Mouse (Mus musculus) heart, postnatal 10 days (tissue): Measurements from ENCODE around the gene Cry1. TPM values are rescaled to one million over a fixed set of nuclear protein-coding genes. Genes with fewer than 3 reads are reported as not detected.
A peak's percentile ranks its signal among the peaks of the same experiment; 100 is the strongest.

Experiments
- DNase-seq, 2 experiments: peaks; one replicate each; pipeline ENCODE4 v3.0.0; 2021
- intact Hi-C: fragments of 180-260 bp; cut with DNase I; formaldehyde crosslinking; loops from one replicate; pipeline ENCODE4 v1.15.1; 2025
- total RNA-seq, 2 experiments: library from RNA; stranded (reverse); gene quantifications; 2 replicates each; pipeline ENCODE4 v1.2.3; 2021

Gene Cry1
- 10 to 100 TPM; 18.4 to 20.9 TPM for total RNA-seq

DNA sequence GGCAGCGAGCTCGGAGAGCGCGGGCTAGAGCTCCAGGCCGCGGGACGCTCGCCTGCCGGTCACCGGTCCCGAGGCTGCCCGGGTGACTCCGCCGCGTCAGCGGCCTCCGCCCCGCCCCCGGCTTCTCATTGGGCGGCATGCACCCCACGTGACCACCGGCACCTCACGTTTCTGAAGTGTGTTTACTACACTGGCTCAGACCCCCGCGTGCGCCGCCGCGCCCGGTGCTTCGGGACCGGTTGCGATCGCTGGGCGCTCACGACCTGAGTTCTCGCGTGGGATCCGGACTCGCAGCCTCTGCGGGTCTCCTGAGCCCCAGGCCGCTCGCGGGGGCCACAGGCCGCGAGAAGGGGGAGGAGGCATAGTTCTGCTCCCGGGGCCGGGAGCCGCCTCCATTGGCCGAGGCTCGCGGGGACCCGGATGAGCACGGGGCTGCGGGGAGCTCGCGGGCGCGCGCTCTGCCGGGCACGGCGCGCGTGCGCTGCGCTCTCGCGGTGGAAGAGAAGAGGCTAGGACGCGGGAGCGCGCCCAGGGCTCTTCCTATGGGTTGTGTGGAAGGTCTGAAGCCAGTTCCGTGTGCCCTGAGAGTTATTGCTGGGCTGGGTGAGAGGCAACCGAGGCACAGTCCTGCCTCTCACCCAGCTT lies at the start of gene Cry1:
Gene Cry1, minus strand, starts transcription at position 101 of the 645 bp plus-strand sequence.
- intact Hi-C loops = loop anchor here (2.0 kb wide), 1 partner anchor 82 kb away; the partner anchor contains the start of genes Fhl4 and Tmem263
- DNase-seq = peak; percentile 98 to 99

- DNase-seq = no peak
Measured at GRCm38 (mm10) chr10:85221771-85222050, 36.8 kb upstream of the Cry1 start.

GRCm38 (mm10) chr10:85220918-85221770 lies 36.3 kb upstream of the Cry1 start:
- intact Hi-C loops = loop anchor here (1.0 to 10.0 kb wide), 5 partner anchors 116 to 430 kb away; no protein-coding TSS in a partner anchor
- peak; percentile 85 to 93 for DNase-seq

More at GRCm38 (mm10) chr10:85221771-85222050, 36.8 kb upstream of the Cry1 start:
- intact Hi-C loops = loop anchor here (1.0 to 10.0 kb wide), 5 partner anchors 116 to 430 kb away; no protein-coding TSS in a partner anchor

DNA sequence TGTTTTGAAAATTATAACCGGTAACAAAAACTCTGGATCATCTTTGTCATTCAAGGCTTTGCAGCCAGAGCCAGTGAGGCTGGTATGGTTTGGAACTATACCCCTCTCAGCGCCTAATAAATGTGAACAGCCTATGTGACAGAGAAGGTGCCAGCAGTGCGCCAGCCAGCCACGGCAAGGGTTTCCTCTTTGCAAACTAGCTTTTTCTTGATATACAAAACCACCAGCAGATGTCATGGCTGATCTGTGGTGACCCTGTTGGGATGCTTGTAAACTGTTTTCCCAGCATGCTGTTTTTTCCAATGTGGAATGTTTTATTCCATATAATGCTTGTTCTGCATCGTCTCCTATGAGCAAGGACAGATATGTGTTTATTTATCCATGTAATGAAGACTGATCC lies 30.0 kb upstream of the Cry1 start:
- no peak for DNase-seq
- intact Hi-C loops = no loop called here

GRCm38 (mm10) chr10:85211673-85212072 lies 26.8 kb upstream of the Cry1 start:
- no peak for DNase-seq
- intact Hi-C loops = no loop called here

DNA sequence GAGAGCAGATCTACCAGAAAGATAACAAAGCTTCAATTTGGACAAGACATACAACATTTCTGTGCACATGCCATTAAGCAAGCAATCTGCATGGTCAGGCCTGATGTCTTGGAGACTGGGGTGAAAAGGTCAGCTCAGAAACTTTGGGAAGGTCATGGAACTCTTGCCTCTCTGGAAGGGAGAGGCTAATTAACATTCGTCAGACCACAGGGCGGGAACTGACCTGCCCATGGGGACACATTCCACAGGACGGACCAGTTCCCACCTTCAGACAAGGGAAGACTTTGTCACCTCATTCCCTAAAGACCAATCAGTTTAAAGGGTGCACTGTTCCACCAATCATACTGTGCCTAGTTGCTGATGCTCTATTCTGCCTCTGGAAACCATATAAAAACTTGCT lies 25.3 kb upstream of the Cry1 start:
- intact Hi-C loops = no loop called here
- no peak for DNase-seq

DNA sequence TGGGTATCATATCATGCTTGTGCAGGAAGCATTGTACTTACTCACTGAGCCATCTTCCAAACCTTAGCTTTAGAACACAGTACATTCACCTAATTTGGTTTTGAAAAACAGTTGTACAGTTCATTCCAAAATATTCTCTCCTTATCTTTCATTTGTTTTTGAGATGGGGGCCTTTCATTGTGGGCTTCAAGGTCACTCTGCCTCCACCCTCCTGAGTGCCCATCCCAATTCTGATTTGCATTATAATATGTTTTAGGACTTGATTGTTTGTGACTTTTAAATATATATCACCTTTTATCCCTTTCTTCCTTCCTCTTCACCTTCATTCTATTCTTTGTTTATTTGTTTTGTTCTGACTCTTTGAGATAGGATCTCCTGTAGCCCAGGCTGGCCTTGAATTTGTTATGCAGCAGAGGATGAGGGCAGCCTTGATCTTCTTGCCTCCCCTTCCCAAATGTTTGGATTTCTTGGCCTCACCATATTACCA lies 24.3 kb upstream of the Cry1 start:
- no peak for DNase-seq

GRCm38 (mm10) chr10:85205316-85205715 lies 20.5 kb upstream of the Cry1 start:
- intact Hi-C loops = no loop called here
- DNase-seq = no peak

More for the DNA sequence above, 24.3 kb upstream of the Cry1 start:
- intact Hi-C loops = no loop called here

- intact Hi-C loops = no loop called here
- DNase-seq = no peak
Measured at GRCm38 (mm10) chr10:85204255-85204855, 19.5 kb upstream of the Cry1 start.

- no peak for DNase-seq
Measured at GRCm38 (mm10) chr10:85194528-85194927, 9.7 kb upstream of the Cry1 start.

GRCm38 (mm10) chr10:85193321-85193720 lies 8.5 kb upstream of the Cry1 start:
- no peak for DNase-seq
- intact Hi-C loops = no loop called here

More at GRCm38 (mm10) chr10:85194528-85194927, 9.7 kb upstream of the Cry1 start:
- intact Hi-C loops = no loop called here

DNA sequence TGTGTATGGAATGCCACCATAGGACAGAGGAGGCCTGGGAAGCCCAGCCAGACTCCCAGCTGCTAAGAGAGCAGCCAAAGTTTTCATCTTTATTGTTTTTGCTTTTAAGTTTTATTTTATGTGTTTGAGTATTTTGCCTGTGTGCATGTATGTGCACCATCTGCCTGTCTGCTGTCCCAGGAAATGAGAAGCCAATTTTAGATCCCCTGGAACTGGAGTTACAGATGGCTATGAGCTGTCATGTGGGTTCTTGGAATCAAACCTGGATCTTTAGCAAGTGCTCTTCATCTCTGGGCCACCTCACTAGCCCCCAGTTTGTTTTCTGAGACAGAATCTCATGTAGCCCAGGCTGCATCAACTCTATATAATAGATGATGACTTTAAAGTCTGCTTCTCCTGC lies 5.8 kb upstream of the Cry1 start:
- DNase-seq = no peak
- intact Hi-C loops = no loop called here

DNA sequence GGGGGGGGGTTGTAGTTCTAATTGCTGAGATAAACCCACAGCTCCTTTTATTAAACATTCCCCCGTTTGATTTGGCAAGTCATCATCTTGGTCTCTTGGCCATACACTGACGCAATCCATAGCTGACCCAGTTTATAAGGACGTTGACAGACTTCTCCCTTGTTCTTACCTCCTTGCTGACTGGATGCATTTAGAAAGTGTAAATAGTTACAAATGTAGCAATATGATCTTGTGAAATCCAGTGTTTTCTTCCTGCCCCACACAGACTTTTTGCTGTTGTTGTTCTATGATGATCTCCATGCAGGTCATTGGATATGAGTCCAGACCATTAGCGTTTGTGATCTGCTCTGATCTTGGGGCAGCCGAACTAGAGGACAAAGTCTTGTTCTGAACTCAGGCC lies 5.1 kb upstream of the Cry1 start:
- no peak for DNase-seq
- intact Hi-C loops = no loop called here

GRCm38 (mm10) chr10:85186499-85186794 lies 1.6 kb upstream of the Cry1 start:
- no peak for DNase-seq
- intact Hi-C loops = no loop called here

- intact Hi-C loops = loop anchor here (2.0 kb wide), 1 partner anchor 83 kb away; the partner anchor contains the start of genes Fhl4 and Tmem263
- peak; percentile 21 to 23 for DNase-seq
Measured at GRCm38 (mm10) chr10:85185639-85186498, 1.0 kb upstream of the Cry1 start.

DNA sequence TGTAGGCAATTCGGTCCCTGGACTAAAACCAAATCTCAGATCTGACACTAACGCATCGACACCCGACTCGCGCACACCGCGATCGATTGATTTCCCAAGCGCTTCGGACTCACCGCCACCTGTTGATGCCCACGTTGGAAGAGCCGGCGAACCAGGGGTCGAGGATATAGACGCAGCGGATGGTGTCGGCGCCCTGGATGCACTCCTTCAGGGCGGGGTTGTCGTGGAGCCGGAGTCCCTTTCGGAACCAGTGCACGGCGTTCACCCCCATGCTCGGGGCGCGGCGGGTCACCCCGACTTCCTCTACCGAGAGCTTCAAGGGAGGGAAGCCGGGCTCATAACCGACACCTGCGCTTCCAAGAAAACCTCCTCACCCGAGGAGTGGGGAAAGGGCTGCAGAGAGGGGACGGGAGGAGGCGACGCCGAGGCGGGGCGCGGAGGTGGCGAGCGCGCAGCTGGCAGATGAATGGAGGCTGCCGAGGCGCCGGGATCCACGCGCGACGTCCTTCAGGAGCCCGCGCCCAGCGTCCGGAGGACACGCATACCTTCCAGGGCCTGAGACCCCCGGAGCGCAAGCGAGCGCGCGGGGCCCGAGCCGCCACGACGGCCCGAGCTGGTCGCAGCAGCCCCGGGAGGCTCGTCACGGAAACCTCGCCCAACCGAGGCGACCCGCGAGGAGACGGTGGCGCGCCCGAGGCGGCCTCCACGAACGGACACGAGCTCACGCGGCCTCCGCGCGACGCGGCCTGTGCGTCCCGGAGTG lies 482 bp downstream of the Cry1 start:
- intact Hi-C loops = loop anchor here (2.0 kb wide), 1 partner anchor 82 kb away; the partner anchor contains the start of genes Fhl4 and Tmem263

DNA sequence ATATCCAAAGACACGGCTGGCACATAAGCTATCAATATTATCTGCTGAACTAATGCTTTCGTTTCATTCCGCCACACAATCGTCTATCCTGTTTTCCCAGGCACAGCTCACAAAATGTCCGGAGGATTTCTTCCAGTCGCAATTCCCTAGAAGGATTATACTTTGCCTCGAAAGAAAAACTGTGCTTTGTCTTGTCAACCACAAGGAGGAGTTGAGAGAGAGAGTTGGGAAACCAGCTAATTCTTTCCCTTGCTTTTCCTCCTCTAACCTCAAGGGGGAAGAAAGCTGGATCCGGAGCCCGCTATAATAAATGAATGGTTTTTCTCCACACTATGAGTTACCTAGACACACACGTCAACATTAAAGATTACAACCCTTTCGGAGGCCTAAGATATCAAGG lies 1.2 kb downstream of the Cry1 start:
- intact Hi-C loops = loop anchor here (2.0 kb wide), 1 partner anchor 81 kb away; the partner anchor contains the start of genes Fhl4 and Tmem263

More for the DNA sequence above, 482 bp downstream of the Cry1 start:
- DNase-seq = peak in 1 of 2 experiments; percentile 61

GRCm38 (mm10) chr10:85182766-85183165 lies 2.1 kb downstream of the Cry1 start:
- DNase-seq = peak in 1 of 2 experiments; percentile 12
- intact Hi-C loops = no loop called here

More for the DNA sequence above, 1.2 kb downstream of the Cry1 start:
- peak; percentile 58 to 67 for DNase-seq

GRCm38 (mm10) chr10:85176640-85177039 lies 8.2 kb downstream of the Cry1 start:
- no peak for DNase-seq
- intact Hi-C loops = no loop called here
